Mouse (Mus musculus) midbrain, embryonic 10.5 days (tissue): ENCODE results near the gene Sult6b1. TPM values are rescaled to one million over a fixed set of nuclear protein-coding genes. Genes with fewer than 3 reads are reported as not detected.

ENCODE experiments used
- DNase-seq: peaks from one replicate; pipeline ENCODE4 v3.0.0-alpha.2; 2017; ENCODE audit warnings: low spot score
- H3K27ac ChIP-seq: fragments of 300-500 bp; sonication (generic); replicated peaks from 2 replicates; pipeline ENCODE4 v1.5.1; 2016; ENCODE audit warnings: mild to moderate bottlenecking
- H3K27me3 ChIP-seq: fragments of 300-500 bp; sonication (generic); 2 replicates; pipeline ENCODE4 v1.6.1; 2016; ENCODE audit warnings: low read depth, mild to moderate bottlenecking; ENCODE audit not compliant: poor library complexity, severe bottlenecking
- H3K36me3 ChIP-seq: fragments of 300-500 bp; sonication (generic); 2 replicates; pipeline ENCODE4 v1.6.1; 2016; ENCODE audit warnings: mild to moderate bottlenecking, moderate library complexity
- H3K4me1 ChIP-seq: fragments of 300-500 bp; sonication (generic); 2 replicates; pipeline ENCODE4 v1.6.1; 2016
- H3K4me3 ChIP-seq: fragments of 300-500 bp; sonication (generic); 2 replicates; pipeline ENCODE4 v1.5.1; 2016; ENCODE audit warnings: mild to moderate bottlenecking, moderate library complexity
- H3K9me3 ChIP-seq: fragments of 300-500 bp; sonication (generic); replicated peaks from 2 replicates; pipeline ENCODE4 v1.6.1; 2016; ENCODE audit warnings: mild to moderate bottlenecking
- WGBS: fragments of 180-500 bp; shearing (Covaris S2); methylation state at CpG from one replicate; pipeline ENCODE4 v1.1.7; 2016; 5-methylcytosine and 5-hydroxymethylcytosine counted together
- polyA plus RNA-seq: library from polyadenylated mRNA; unstranded; fragments of >200 nt; fragmentation: Nextera tagmentation; extraction: Ambion mirVana; gene quantifications from 2 replicates; pipeline ENCODE4 v1.2.1, GENCODE M21; 2016

Gene Sult6b1
- polyA plus RNA-seq = 0.10 TPM in 1 of 2 replicates, not detected in the other

GRCm38 (mm10) chr17:78906892-78907291 lies at the start of gene Sult6b1:
TSS of gene Sult6b1 (minus strand) at chr17:78906992.
- H3K9me3 ChIP-seq = no peaks in the 10 kb centered on the region
- no peaks in the 10 kb centered on the region for H3K27me3 ChIP-seq
- H3K4me3 ChIP-seq = no peak within 1 kb of the TSS
- no peak within 1 kb of the TSS for H3K27ac ChIP-seq
- DNase-seq = no peak
- H3K4me1 ChIP-seq = no peaks in the 10 kb centered on the region
- WGBS = 86% methylated on average over 5 of the region's 5 CpGs
- no peaks in the 10 kb centered on the region for H3K36me3 ChIP-seq

GRCm38 (mm10) chr17:78953240-78953639 lies 46.4 kb upstream of the Sult6b1 start:
- Histone ChIP-seq H3K4me1 (no peaks in the 10 kb centered on the region), H3K4me3 (no peak overlapping the region), H3K9me3 (no peaks in the 10 kb centered on the region), H3K27me3 (no peaks in the 10 kb centered on the region), H3K27ac (no peak overlapping the region), H3K36me3 (peaks cover 95% of the 10 kb centered on the region)
- WGBS = 92% methylated on average over 8 of the region's 8 CpGs
- DNase-seq = no peak

DNA sequence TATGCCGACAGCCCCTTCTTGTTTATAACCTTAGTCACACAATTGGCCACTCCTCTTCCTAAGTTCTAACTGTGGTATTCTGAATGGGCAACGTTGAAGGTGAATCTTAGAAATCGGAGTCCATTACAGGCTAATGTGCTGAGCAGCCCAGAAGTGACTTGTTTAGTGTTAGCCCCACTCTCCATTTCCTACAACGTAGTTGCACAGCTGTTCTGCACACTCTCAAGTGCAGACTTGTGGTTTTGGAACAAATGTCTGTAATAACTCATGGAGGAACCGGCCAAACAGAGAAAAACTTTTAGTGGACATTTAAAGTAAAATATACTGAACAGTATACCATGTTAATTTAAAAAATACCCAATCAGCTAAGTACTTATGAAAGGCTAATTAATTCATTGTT lies 45.3 kb upstream of the Sult6b1 start:
- no peaks in the 10 kb centered on the region for H3K9me3 ChIP-seq
- DNase-seq = no peak
- 97% methylated on average over 5 of the region's 5 CpGs for WGBS
- peaks cover 96% of the 10 kb centered on the region for H3K36me3 ChIP-seq
- H3K27ac ChIP-seq = no peak overlapping the region
- H3K4me3 ChIP-seq = no peak overlapping the region
- H3K27me3 ChIP-seq = no peaks in the 10 kb centered on the region
- H3K4me1 ChIP-seq = no peaks in the 10 kb centered on the region

DNA sequence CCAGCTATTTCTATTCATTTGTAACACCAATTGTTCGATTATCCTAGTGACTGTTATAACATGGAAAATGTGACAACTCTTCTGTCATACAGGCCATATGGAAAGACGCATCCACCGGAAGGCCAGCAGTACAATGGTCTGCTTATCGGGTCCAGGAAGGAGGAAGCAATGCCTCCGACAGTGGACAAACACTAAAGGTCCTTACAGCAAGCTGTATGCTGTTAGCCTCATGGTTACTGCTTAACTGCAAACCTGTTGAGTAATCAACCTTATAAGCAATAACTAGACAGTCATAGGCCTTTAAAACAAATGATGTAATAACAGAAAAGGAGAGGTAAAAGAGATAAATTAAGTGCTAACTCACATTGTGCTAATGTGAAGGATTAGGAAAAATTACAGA lies 44.4 kb upstream of the Sult6b1 start:
- H3K4me3 ChIP-seq = no peak overlapping the region
- 92% methylated on average over 5 of the region's 5 CpGs for WGBS
- H3K9me3 ChIP-seq = no peaks in the 10 kb centered on the region
- peaks cover 96% of the 10 kb centered on the region for H3K36me3 ChIP-seq
- DNase-seq = no peak
- H3K4me1 ChIP-seq = no peaks in the 10 kb centered on the region
- no peaks in the 10 kb centered on the region for H3K27me3 ChIP-seq
- no peak overlapping the region for H3K27ac ChIP-seq

DNA sequence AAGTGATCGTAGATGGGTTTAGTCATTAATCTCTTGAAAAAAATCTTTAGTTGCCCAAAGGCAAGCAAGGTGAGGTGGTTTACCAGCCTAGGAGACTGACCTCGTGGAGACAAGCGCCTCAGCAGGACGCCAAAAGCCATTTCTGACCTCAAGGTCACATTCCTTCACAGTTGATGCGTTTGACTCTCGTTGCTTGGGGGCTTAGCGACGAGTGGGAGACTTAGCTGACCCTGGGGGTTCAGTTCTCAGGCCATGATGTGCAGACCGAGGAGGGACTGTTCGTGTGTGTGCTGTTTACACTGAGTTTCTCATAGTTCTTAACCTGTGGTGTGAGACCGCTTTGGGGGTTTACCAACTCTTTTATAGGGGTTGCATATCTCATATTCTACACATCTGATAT lies 35.8 kb upstream of the Sult6b1 start:
- peaks cover 5% of the 10 kb centered on the region for H3K4me1 ChIP-seq
- WGBS = 52% methylated on average over 11 of the region's 11 CpGs
- DNase-seq = no peak
- no peaks in the 10 kb centered on the region for H3K9me3 ChIP-seq
- H3K27me3 ChIP-seq = no peaks in the 10 kb centered on the region
- H3K27ac ChIP-seq = no peak overlapping the region
- H3K36me3 ChIP-seq = peaks cover 54% of the 10 kb centered on the region
- no peak overlapping the region for H3K4me3 ChIP-seq

- Histone ChIP-seq H3K27ac (no peak overlapping the region), H3K4me3 (no peak overlapping the region), H3K4me1 (peaks cover 22% of the 10 kb centered on the region), H3K36me3 (peaks cover 47% of the 10 kb centered on the region), H3K27me3 (no peaks in the 10 kb centered on the region), H3K9me3 (no peaks in the 10 kb centered on the region)
- WGBS = 96% methylated on average over 4 of the region's 4 CpGs
- DNase-seq = no peak
Measured at GRCm38 (mm10) chr17:78938927-78939326, 32.1 kb upstream of the Sult6b1 start.

DNA sequence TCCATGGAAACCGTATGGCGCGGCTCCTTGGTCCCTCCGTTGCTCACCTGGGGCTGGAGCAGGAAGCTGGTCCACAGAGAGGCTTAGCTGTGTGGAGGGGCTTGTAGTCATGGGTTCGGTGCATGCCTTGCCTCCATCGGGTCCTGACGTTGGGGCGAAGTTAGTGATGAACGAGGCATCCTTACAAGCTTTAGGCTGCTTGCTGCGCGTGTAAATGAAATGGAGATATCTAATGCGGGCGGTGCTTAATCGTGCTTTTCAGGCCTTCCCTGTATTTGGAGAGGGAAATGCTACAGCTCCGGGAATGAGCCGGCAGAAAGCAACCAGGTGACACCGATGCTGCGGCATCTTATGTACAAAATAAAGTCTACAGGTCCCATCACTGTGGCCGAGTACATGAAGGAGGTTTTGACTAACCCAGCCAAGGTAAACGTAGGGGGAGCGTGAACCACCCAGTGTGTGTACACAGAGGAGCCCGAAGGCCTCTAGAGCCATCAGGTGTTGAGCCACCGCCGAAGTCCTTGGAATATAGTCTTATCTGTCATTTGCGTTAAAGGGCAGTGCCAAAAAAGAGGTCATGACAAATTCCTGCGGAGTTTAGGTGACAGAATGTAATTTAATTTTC lies 30.5 kb upstream of the Sult6b1 start:
- Histone ChIP-seq H3K4me3 (peak overlapping the region; percentile 86), H3K9me3 (no peaks in the 10 kb centered on the region), H3K27me3 (no peaks in the 10 kb centered on the region), H3K4me1 (peaks cover 23% of the 10 kb centered on the region), H3K27ac (peak overlapping the region; percentile 84), H3K36me3 (peaks cover 48% of the 10 kb centered on the region)
- WGBS = 10% methylated on average over 26 of the region's 26 CpGs
- no peak for DNase-seq

DNA sequence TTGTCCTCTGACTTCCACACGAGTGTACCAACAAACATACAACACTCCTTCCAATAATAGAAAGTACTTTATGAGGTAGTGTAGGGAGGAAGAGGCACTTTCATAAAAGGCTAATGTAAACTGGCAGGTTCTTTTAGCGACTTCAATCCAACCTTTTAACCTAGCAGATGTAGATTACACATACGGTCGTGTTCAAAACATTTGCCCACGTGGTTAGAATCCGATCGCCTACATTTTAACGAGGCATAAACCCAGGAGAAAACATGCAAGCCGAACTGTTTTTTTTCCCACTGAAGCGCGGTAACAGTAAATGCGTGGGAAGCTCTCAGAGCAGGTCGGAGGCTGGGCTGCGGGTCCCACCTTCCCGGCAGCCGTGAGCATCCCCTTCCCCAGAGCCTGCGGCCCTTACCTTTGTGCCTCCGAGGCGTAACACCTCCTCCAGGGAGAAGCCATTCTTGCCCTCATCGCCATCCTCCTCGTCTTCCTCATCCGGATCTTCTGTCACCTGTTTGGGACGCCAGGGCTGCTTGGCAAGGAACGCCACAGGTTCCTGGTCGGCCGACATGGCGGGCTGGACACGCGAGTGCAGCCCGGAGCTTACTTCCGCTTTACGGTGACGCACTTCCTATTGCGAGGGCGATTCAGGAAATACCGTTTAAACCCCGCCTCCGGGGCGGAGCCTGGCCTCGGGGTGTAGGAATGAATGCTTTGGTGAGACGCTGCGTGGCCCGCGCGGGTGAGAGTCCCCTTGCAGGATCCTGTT lies 29.9 kb upstream of the Sult6b1 start, which contains the start of the genes Cebpz and Ndufaf7:
Gene Cebpz, minus strand, starts transcription at position 601 of the 763 bp plus-strand sequence.
Gene Ndufaf7, plus strand, starts transcription at position 671 of the 763 bp plus-strand sequence.
- peaks cover 23% of the 10 kb centered on the region for H3K4me1 ChIP-seq
- peaks cover 48% of the 10 kb centered on the region for H3K36me3 ChIP-seq
- no peaks in the 10 kb centered on the region for H3K9me3 ChIP-seq
- under 1% methylated on average over 45 of the region's 45 CpGs for WGBS
- peak within 1 kb of the TSS; percentile 86 for H3K4me3 ChIP-seq
- peak within 1 kb of the TSS; percentile 84 for H3K27ac ChIP-seq
- peak; percentile 98 for DNase-seq
- H3K27me3 ChIP-seq = no peaks in the 10 kb centered on the region

- WGBS = 92% methylated on average over 2 of the region's 2 CpGs
- Histone ChIP-seq H3K27ac (no peak overlapping the region), H3K4me3 (peak overlapping the region; percentile 86), H3K27me3 (no peaks in the 10 kb centered on the region), H3K36me3 (peaks cover 53% of the 10 kb centered on the region), H3K9me3 (no peaks in the 10 kb centered on the region), H3K4me1 (peaks cover 23% of the 10 kb centered on the region)
- no peak for DNase-seq
Measured at GRCm38 (mm10) chr17:78935857-78936256, 29.1 kb upstream of the Sult6b1 start.

DNA sequence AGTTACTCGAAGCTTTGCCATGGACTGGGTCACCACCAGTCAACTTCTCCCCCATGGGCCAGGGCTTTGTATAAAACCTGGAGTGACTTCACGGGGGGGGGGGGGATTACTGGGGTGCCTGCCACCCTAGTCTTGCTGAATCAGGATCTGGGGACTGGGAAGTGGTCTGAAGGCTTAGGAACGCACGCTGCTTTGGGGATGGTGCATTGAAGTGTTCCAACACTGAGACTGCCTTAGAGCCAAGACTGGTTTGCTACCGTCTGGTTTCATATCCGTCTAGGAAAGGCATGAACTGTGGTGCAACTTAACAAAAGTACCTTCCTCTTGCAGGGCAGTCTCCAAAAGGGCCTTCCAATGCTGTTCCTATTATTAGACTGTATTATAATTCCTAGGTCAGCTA lies 10.9 kb upstream of the Sult6b1 start:
- H3K36me3 ChIP-seq = peaks cover 47% of the 10 kb centered on the region
- H3K27me3 ChIP-seq = no peaks in the 10 kb centered on the region
- no peaks in the 10 kb centered on the region for H3K9me3 ChIP-seq
- peak overlapping the region; percentile 83 for H3K4me3 ChIP-seq
- DNase-seq = no peak
- H3K27ac ChIP-seq = no peak overlapping the region
- peaks cover 21% of the 10 kb centered on the region for H3K4me1 ChIP-seq
- WGBS = 47% methylated on average over 6 of the region's 6 CpGs

GRCm38 (mm10) chr17:78916899-78917298 lies 10.1 kb upstream of the Sult6b1 start:
- no peaks in the 10 kb centered on the region for H3K9me3 ChIP-seq
- 5% methylated on average over 11 of the region's 11 CpGs for WGBS
- no peak for DNase-seq
- H3K4me1 ChIP-seq = peaks cover 21% of the 10 kb centered on the region
- H3K27ac ChIP-seq = peak overlapping the region; percentile 90
- H3K27me3 ChIP-seq = no peaks in the 10 kb centered on the region
- H3K36me3 ChIP-seq = peaks cover 39% of the 10 kb centered on the region
- peak overlapping the region; percentile 83 for H3K4me3 ChIP-seq

- WGBS = under 1% methylated on average over 37 of the region's 37 CpGs
Measured at GRCm38 (mm10) chr17:78916369-78916813, 9.6 kb upstream of the Sult6b1 start, which contains the start of gene Cebpzos. TSS of gene Cebpzos (plus strand) at chr17:78916500.

GRCm38 (mm10) chr17:78915772-78916171 lies 9.0 kb upstream of the Sult6b1 start:
- no peak for DNase-seq
- Histone ChIP-seq H3K4me1 (peaks cover 21% of the 10 kb centered on the region), H3K9me3 (no peaks in the 10 kb centered on the region), H3K27ac (peak overlapping the region; percentile 90), H3K27me3 (no peaks in the 10 kb centered on the region), H3K4me3 (peak overlapping the region; percentile 83), H3K36me3 (peaks cover 28% of the 10 kb centered on the region)
- WGBS = 56% methylated on average over 6 of the region's 6 CpGs

More at GRCm38 (mm10) chr17:78916369-78916813, 9.6 kb upstream of the Sult6b1 start, which contains the start of gene Cebpzos:
- peaks cover 21% of the 10 kb centered on the region for H3K4me1 ChIP-seq
- peaks cover 34% of the 10 kb centered on the region for H3K36me3 ChIP-seq
- peak within 1 kb of the TSS; percentile 83 for H3K4me3 ChIP-seq
- H3K9me3 ChIP-seq = no peaks in the 10 kb centered on the region
- peak; percentile 85 for DNase-seq
- no peaks in the 10 kb centered on the region for H3K27me3 ChIP-seq
- H3K27ac ChIP-seq = peak within 1 kb of the TSS; percentile 90
